Mouse (Mus musculus): Measurements from ENCODE around the gene Nvl.

Nvl gene

DNA sequence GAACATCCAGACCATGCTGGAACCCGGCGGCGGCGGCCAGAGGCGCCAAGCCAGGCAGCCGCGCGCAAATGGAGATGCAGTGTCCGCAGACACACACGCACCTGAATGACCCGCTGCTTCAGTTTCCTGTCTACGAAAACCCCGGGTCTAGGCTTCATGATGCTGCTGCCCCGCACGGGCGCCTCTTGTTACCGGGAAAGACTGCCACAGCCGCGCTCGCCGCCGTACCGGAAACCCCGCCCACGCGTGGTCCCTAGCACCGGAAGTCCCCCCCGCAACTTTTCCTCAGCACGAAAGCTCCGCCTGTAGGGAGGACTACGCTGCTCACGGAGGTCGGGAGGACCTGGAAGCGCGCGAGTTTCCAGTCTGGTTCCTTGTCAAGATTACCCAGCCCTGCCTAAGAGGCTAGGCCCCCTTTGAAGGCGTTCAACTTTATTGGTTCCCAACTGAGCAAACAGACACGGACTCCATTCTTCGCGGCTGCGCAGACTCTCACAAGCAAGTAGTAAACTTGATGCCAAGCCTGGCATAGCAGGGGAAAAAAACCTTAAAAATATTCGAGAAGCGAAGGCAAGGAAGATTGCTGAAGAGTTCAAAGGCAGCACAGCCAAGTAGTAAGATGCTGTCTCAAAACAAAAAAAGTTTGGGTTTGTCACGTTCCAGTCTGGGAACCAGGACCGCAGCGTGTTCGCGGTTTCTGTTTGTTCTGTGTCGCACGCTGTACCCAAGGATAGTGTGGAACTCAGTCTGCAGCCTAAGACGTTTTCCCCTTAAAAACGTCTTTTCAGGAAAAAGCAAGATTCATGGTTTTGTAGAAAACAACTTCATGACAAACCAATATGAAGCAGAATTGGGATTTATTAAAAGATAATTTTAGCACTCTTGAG lies at the start of gene Nvl, which contains the start of gene Cnih4:
Gene Nvl, minus strand, starts transcription at position 255 of the 887 bp plus-strand sequence.
Gene Cnih4, plus strand, starts transcription at position 744 of the 887 bp plus-strand sequence.
- DNase-seq (ENCODE audit: low spot score) = peak; percentile 93

DNA sequence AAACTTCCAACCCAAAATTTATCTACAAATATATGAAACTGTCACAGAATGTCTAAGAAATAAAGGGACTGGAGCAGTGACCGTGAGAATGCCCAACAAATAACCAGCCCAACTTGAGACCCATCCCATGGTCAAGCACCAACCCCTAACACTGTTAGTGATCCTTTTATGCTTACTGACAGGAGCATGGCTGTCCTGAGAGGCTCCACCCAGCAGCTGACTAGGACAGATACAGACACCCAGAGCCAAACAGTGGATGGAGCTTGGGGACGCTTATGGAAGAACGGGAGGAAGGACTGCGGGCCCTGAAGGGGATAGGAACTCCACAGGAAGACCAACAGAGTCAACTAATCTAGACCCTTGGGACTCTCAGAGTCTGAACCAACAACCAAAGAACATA lies 44.9 kb upstream of the Nvl start:
- no peak for DNase-seq (ENCODE audit: low spot score)

DNA sequence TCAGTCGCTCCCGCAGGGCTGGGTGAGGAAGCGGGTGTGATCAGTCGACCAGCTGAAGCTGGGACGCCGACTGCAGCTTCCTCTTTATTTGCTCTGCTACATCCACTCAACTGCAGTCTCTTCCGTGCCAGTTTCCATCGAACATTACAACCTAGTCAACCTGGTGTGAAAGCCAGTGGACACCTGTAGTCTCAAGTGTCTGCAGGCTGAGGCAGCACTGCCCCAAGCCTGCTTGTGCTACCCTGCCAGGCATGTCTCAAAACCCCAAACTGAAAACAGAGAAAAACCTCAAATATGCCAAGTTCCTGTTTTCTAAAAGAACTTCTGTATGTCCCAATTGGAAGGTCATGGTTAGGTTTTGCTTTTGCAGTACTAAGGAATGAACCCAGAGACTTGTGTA lies 26.2 kb upstream of the Nvl start:
- DNase-seq (ENCODE audit: low spot score) = no peak

DNA sequence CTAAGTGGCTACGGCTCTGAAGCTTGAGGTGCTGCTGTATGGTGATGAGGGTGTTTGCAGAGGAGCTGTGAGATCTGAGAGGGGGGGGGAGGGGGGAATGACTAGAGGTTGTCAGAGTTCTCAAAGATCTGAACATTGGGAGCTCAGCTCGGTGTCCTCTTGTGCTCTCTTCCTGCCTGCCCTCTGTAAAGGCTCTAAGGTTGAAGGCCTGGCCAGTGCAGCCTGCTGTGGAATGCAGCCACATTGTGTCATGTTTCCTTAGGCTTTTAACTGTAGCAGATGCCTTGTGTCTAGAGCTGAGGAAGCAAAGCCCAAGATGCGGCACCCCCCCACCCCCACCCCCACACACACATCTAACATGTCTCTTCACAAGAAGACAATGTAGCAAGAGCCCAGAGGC lies 24.4 kb upstream of the Nvl start:
- DNase-seq (ENCODE audit: low spot score) = no peak

DNA sequence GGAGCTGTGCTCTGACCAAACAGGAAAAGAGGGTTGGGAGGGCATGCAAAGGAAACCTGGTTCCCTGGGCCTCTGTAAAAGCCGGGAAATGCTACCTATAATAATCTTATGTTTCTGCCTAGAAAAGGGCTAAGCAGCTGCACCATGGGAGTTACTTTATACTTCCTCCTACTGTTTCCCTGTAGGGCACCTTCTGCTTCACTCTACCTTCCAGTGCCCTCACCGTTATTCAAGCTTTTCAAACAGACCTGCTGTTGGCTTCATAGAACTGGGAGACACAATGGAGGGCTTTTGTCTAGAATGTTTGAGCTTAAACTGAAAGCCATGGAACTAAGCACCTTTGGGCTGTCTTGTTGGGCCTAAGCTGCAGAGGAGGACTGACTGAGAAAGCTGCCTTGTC lies 23.8 kb upstream of the Nvl start:
- no peak for DNase-seq (ENCODE audit: low spot score)

DNA sequence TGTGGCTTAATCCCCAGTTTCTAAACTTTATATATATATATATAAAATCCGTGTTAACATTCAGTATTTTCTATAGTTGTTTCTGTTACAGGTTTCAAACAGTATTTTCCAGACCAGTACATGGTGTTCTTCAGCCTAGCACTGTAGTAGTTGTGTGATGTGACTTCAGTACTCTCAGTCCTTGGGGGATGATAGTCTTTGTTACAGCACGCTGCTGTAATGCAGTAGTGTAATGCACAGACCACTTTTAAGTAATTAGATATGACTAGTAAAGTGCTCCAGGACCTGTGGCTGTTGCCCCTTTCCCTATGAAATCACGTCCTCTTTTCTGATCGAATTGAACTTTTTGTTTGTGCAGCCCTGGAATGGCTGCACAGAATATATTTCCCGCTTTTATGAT lies 7.5 kb upstream of the Nvl start:
- DNase-seq (ENCODE audit: low spot score) = no peak

DNA sequence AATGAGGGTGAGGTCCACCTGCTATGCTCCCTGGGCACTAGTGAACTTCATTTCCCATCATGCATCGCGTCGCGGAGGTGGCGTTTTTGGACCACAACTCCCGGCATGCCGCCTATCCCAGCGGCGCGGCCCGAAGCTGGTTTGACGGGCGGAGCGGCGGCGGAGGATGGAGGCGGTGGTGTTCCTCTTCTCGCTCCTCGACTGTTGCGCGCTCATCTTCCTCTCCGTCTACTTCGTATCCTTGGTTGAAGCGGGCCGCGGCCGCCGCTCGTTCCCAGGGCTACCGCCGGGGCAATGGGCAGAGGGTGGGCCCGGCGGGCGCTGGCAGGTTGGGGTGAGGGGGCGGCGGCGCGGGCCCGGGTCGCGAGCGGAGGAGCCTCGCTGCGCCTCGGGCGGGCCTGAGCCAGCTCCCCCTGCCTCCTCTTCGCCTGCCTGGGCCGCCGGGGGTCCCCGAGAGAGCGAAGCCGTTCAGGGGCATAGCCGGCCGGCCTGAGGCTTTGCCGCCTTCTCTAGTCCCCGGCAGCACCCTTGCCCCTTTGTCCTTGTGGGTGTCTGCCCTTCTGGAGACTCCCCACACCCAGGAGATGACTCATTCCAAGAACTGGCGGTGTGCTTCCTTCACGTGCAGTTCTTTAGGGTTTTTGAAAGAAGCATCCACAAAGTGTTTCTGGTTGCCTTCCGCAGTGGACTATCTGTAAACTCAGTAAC lies 7.0 kb upstream of the Nvl start:
- DNase-seq (ENCODE audit: low spot score) = peak; percentile 79

DNA sequence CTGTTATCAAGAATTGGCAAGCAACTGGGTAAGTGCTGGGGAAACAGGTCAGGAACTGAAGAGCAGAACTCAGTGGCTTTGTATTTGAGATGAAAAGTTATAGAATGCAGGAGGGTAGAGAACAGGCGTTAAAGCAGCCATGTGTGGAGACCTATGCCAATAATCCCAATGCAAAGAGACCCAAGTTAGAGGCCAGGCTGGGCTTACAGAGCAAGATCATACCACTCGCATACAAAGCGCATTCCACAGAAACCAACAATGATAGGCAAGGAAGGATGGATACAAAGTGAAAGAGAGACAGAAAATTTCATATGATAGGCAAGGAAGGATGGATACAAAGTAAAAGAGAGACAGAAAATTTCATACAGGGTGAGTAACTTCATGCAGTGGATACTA lies 6.4 kb upstream of the Nvl start:
- no peak for DNase-seq (ENCODE audit: low spot score)

DNA sequence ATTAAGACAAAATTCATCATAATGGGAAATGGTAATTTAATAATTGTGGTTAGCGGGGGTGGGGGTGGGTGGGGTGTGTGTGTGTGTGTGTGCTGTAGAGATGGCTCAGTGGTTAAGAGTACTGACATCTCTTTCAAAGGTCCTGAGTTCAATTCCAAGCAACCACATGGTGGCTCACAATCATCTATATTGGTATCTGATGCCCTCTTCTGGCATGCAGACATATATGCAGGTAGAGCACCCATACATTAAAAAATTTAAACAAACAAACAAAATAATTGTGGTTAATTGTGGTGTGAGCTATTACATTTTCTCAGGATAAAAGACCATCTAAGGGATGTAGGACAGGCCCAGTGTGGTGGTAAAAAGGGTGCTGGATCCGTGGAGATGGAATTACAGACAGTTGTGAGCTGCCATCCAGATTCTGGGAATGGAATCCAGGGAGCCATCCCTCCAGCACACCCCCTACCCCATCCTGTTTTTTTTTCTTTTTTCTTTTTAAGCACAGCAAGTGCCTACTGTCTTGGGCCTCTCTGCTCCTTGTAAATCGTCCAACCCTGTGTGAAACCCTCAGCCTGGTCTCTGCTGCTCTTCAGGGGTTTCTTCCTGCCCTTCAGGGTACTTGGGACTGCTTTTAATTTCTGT lies 5.5 kb upstream of the Nvl start:
- DNase-seq (ENCODE audit: low spot score) = no peak

DNA sequence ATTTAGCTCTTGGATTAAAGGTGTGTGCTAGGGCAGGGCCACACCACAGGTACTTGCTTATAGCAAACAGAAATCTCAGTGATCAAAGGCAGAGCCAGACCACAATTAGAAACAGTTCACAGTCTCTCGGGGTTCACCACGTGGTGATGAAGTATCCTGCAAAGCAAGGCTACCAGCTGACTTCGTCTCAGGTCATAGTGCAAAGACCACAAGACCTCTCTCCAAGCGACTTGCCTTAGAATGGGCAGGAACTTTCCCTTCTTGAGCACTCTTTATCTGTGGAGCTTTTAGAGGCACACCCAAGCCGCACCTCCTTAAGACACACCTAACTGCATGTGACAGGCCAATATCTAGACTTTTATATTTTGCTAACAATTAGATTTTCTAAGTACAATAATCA lies 4.5 kb upstream of the Nvl start:
- no peak for DNase-seq (ENCODE audit: low spot score)

DNA sequence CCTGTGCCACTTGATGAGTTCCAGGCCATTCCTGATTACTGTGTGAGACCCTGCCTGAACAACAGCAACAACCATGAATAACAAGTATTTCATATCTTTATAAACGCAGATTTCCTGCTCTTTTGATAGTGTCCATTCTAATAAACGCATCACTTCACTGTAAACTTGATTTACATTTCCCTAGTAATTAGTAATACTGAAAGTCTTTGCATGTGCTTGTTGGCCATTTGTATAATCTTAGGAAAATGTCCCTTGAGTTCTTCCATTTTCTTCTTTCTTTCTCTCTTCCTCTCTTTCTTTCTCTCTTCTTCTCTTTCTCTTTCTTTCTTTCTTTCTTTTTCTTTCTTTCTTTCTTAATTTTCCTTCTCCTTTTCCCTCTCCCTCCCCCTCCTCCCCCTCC lies 2.2 kb upstream of the Nvl start:
- no peak for DNase-seq (ENCODE audit: low spot score)

DNA sequence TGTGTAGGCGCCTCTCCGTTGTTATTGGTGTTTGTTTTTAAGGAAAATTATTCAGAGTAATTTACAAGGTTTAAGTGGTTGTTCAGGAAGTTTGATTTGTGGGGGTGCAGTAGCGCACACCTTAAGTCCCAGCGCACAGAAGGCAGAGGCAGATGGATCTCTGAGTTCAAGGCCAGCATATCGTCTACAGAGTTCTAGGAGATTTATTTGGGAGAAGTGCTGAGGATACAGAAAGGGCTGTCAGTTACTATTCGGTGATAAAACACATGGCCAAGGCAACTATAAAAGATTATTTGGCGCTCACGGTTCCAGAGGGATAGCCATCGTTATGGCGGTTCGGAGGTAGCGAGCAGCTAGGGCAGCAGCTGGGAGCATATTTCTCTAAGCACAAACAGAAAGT lies 962 bp upstream of the Nvl start:
- no peak for DNase-seq (ENCODE audit: low spot score)

DNA sequence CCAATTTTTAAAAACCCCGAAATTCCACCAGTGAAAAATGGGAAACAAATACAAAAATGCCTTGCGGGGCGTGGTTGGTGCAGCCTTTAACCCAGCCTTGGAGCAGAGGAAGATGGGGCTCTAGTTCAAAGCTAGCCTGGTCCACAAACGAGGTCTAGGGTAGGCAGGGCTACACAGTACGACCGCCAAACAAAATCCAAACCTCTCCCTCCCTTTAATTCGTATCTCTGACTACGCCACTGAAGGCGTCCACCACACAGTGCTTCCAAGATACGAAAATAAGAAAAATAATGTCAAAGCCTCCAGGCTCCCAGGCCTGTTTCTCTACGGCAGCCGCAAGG lies 425 bp downstream of the Nvl start:
- no peak for DNase-seq (ENCODE audit: low spot score)

DNA sequence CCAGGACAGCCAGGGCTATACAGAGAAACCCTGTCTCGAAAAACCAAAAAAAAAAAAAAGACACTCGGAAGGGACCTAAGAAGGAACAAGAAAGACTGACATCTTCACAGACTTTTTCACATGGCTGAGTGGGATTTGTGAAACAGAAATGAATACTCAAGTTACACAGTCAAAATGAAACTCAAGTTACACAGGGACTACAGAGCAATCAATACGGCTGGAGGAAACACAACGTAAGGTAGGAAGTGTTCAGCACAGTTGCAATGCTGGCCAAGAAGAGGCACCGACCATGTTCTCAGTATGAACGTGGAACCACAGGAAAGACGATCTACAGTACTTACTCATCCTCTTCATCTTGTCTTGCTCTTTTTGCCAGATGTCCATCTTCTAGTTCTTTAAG lies 5.3 kb downstream of the Nvl start:
- no peak for DNase-seq (ENCODE audit: low spot score)

DNA sequence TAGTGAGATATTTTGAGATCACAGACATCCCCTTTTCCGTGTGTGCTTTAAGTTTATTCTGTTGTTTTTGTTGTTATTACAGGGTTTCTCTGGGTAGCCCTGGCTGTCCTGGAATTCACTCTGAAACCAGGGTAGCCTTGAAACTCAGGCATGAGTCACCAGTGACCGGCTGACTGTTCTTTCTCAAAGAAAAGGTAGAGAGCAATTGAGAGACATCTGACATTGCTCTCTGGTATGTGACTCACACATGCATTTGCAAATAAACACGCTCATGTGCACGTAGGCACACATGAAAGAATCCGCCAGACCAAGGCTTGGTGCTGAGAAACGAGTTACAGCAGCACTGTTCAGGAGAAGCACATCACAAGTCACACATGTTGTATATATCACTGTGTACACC lies 12.1 kb downstream of the Nvl start:
- no peak for DNase-seq (ENCODE audit: low spot score)

DNA sequence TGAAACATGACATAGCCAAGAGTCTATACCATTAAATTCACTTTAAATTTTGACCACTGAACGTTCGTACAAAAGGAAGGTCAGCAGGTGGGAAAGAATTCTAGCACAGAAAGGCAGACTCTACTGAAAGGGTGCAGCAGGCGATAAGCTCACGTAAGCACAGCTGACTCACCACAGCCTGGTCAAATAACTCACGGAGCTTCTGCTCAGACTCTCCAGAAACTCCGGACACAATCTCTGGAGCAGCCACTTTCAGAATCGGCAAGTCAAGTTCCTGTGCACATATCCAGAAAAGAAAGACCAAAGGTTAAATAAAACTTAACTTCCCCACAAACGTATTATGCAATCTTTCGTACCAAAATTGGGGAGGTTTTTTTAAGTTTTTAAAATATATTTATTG lies 17.2 kb downstream of the Nvl start:
- DNase-seq (ENCODE audit: low spot score) = no peak

DNA sequence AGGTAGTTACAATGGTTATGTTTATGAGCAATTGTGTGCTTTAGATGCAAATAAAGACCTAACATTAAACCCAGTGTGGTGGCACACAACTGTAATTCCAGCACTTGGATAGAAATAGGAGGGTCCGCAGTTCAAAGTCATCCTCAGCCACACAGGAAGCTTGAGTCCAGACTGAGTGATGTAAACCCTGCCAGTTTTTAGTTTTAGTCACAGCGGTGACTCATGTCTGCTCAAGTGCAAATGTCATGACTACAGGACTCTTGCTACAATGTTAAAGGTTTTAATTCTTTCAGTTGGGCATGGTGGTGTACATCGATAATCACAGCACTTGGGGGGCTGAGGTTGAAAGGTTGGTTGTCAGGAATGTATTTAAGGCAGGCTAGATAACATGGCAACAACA lies 18.1 kb downstream of the Nvl start:
- no peak for DNase-seq (ENCODE audit: low spot score)

DNA sequence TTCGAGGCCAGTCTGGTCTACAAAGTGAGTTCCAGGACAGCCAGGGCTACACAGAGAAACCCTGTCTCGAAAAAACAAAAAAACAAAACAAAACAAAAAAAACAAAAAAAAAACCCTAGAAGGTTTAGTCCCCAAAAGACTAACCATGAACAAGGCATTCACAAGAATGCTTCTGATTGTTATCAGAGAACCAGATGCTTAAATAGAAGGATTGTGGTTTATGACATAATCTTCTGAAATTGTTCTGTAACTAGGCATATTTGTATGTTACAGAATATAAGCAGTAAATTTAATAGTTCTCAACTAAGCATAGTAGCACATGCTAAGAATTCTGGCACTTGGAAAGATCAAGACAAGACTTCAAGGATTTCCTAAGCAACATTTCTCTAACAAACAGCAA lies 19.9 kb downstream of the Nvl start:
- no peak for DNase-seq (ENCODE audit: low spot score)

DNA sequence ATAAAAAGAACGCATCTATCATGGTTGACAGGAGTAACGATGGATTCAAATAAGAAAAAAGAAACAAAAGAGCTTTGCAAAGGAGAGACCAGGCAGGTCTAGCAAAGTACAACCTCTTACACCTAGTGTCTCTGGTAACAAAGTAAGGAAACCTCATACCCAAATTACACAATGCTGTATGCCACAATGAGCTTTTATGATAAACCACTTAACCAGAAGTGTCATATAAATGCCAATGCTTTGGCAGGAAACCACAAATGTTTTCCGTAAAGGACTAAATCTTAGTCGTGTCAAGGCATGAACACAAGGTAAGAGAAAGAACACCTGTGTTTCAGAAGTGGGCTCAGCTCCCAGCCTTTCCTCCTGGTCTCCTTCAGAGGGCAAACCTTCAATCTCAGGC lies 26.9 kb downstream of the Nvl start:
- no peak for DNase-seq (ENCODE audit: low spot score)

DNA sequence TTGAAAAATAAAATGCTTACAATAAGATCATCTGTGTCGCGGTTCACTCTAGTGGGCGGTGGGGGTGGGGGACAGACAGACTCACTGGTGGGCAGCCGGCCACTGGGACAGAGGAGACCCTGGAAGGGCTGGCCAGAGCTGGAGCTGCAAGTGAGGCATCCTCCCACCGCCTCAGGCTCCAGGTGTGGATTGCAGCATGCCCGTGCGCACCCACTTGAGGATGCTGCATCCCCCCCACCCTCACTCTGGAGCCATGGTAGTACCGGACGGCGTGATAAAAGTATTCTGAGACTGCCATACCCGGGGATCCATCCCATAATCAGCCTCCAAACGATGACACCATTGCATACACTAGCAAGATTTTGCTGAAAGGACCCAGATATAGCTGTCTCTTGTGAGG lies 54.0 kb downstream of the Nvl start:
- no peak for DNase-seq (ENCODE audit: low spot score)

DNA sequence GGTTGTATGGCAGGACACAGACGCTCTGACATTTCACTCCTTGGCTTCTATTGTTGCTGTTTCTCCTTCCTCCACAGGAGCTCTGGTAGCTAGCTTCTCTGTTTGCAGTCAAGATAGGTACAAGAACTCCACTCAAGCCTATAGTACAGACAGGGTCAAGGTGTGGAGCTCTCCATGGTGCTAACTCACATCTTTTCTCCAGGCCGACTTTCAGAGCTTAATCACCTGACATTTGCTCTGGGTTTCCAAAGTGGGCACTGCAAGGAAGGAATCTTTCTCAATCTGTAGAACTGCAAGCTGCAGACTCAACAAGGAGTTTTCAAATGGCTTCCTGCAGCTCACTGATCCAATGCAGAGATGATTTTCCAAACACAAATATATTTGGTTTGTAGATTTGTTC lies 60.0 kb downstream of the Nvl start:
- DNase-seq (ENCODE audit: low spot score) = no peak

DNA sequence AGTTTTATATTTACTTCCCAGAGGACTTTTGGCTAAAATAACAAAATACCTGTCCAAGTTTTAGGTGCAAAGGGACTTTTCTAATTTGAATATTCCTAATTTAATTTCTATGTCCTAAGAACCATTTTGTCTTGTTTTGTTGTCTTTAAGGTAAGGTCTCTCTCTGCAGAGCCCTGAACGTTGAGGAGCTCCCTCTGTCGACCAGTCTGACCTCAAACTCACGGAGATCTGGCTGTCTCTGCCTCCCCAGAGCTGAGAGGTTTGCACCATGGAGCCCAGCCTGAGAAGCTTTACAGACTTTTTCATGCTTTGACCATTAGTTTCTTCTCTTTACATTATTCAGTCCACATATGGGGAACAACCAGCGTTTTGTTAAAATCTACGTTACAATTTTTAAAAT lies 70.9 kb downstream of the Nvl start:
- no peak for DNase-seq (ENCODE audit: low spot score)

DNA sequence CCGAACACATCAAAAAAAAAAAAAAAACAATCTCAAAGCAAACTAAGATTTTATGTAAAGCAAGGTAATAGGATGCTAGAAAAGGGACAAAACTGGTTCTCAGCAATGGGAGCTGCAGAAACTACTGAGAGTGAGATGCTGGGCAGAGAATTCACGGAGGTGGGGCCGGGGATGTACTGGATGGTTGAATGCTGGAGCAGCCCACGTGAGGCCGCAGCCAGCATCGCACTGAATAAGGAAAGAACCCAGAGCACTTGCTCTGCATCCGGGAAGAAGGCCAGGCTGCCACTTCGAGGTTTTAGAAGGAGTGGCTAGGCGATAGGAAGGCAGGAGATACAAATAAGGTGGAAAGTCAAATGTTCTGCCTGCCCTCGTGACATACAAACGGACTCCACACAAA lies 74.3 kb downstream of the Nvl start:
- DNase-seq (ENCODE audit: low spot score) = no peak

Data from ovary, adult 18-20 months (tissue).